Mouse (Mus musculus) retina, postnatal 7 days (tissue): ENCODE data around the gene E130114P18Rik.
A peak's percentile ranks its signal among the peaks of the same experiment; 100 is the strongest.

Source experiments
- DNase-seq: peaks from one replicate; pipeline ENCODE4 v3.0.0-alpha.2; 2012; ENCODE audit warnings: low read depth, low spot score

E130114P18Rik gene

DNA sequence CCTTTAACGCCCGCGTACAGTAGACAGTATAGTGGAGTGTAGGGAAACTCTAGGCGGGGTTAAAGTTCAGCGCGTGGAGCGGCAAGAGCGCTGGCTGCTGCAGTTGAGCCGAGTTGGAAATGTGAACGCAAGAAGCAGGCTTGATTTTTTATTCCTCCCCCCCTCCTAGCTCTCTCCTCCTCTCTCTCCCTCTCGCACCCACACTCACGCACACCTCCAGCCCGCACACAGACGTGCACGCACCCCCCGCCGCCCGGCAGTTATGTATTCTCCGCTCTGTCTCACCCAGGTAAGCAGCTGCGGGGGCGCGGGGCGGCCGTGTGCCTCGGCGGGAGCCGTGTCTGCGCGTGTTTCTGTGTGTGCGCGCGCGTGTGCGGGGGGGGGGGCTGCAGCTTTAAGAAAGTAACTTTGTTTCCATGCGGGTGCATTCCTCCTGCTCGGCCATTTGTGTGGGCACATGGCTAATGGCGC, at the start of gene E130114P18Rik:
Gene E130114P18Rik (minus strand): TSS at position 373 of the 471 bp plus-strand sequence.
- no peak for DNase-seq

DNA sequence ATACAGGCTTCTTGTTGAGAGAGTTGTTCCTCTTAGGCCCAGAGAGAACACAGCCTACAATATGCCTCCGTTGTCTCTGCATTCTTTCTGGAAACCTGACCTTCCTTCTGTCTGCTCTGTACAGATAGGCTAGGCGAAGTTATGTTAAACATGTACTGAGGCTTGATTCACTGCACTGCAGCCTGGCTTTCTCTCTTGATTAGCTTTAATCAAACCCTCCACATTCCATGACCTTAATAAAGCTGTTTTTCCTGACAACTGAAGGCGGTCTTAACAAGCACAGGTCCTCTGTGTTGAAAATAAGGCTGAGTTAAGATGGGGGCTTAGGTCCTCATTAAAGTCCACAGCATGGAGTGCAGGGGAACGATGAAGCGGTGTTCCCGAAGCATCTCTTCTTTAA, 49.2 kb upstream of the E130114P18Rik start:
- DNase-seq = no peak

DNA sequence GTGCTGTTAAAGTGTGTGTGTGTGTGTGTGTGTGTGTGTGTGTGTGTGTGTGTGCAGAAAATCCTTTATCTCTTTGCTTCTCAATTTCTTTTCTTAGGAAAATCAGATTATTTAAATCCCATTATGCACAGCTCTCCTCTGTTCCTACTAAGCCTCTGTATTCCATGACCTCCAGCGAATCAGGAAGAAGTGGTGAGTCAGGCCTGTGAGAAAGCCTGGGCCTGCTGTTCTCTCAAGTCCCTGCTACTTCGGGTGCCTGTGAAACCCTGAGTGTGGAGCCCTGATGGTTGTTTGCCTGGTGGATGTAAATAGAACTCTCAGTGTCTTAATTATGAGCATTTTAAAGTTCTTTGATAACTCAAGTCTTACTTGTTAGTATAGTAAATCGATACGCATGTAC, 48.0 kb upstream of the E130114P18Rik start:
- peak; percentile 54 for DNase-seq

DNA sequence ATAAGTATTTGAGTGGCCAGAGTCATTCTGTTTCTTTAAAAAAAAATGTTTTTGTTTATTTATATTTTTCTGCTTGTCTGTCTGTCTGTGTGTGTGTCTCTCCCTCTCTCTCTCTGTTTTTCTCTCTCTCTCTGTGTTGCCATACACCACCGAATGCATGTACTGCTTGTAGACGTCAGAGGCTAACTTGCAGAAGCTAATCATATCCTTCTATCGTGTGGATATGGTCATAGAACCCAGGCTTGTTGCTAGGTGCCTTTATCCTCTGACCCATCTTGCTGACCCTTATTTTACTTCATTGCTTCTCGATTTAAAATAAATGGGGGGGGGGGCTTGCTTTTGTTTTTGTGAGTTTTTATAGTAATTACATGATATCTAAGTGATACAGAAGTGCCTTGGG, 47.6 kb upstream of the E130114P18Rik start:
- no peak for DNase-seq

DNA sequence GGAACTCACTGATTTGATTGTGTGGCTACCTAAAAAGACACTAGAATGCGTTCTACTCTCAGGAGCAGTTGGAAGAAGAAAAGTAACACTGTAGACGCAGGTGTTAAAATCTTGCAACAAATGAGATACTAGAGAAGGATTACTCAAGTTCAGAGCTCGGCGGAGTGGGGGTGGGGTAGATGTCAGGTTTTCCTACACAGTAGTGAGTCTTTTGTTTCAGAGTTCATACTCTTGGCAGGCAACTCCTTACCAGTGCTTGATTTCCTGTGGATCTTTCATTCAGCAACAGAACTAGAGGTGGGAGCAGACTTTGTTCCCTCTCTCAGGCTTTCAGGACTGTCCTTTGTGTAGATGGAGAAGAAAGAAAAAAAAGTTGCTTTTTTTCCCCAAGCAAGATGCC, 46.6 kb upstream of the E130114P18Rik start:
- DNase-seq = no peak

DNA sequence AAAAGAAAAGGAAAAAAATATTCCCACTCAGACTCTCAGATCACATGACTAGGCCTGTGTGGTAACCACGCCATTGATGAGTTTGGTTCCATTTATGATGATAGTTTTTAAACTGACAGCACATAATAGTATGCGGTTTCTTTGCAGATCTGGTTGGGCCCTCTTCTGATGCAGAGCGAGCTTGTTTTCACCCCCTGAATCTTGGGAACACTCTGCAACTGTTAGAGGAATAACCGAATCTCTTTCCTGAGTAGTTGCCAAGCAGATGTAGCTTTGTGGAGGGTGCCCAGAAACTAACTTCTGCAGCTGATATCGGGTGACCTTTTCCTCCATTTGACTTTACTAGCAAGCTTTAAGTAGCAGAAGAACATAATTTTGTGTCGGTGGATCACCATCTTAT, 45.6 kb upstream of the E130114P18Rik start:
- no peak for DNase-seq

DNA sequence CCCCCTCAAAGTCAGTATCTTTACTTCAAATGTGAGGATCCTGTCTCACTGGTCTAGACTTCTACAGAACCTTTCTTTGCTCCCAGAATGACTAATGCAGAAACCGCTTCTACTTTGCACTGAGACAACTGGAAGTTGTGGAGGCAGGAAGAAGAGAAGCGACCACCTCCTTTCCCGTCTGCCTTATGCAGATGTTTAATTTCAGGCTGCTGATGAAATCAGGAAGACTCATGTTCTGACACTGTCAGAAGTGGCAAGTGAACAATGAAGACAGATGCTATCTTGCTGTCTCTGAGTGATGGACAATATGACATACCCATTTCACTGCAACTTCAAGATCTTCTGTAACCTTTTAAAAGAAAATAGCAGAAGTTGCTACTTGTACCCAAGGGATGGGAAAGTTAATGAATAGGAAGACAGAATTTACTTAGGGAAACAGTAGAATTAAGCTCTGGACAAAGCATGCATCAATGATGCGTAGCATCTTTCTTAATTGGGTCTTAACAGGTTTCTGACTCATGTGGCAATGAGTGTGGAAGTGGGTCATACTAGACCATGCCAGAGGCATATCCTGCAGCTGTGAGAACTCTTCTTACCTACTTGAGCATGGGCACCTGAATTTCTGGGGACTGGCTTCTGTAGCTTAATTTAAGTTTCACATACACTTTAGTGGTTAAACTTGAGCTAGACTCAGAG, 43.8 kb upstream of the E130114P18Rik start:
- no peak for DNase-seq

DNA sequence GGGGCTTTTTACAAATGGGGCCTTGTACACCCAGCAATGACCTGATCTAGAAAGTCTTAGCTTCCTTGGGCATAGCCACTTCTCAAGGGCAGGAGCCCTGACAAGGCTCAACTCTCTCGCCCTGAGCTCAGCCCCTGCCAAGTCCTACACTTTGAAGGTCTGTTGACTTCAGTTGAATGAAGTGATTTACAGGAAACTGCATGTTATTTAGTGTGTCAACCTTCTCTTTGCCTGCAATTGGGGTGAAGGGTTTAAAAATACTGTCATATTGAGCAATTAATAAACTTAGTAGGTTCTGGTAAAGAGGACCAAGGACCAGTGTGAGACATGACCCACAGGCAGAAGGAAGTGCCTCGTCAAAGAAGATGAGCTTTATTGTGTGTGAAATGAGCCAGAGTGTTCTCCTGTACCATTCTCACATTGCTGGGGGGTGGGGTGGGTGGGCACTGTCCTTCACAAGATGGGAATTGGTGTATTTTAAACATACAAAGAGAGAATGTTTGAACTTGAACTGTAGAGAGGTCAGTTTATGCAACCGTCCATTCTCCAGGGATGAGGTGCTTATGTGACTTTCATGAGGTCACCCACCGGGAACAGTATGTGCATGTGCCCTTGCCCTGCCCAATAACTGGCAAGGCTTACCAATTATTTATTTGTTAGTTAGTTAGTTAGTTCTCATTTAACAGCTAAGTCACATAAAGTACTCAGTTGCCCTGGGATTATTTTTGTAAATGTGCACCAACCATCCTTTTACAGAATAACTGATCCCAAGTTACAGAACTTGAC, 42.8 kb upstream of the E130114P18Rik start:
- no peak for DNase-seq

DNA sequence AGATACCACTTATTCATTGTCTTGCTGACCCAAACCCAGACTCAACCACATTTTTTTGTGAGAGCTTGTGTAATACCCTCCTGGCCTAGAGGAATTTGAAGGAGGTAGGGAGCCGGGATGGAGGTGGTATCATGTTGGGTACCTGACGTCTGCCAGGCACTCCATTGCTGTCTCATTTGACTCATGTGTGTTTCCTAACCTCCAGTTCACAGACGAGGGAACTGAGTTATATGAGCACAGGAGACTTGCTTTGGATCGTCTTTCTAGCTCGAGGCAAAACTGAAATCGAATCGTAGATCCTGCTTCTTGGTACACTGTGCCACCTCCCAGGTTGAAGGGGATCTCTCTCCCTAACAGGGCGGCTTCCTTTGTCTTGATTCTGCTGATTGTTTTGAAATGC, 41.2 kb upstream of the E130114P18Rik start:
- no peak for DNase-seq

DNA sequence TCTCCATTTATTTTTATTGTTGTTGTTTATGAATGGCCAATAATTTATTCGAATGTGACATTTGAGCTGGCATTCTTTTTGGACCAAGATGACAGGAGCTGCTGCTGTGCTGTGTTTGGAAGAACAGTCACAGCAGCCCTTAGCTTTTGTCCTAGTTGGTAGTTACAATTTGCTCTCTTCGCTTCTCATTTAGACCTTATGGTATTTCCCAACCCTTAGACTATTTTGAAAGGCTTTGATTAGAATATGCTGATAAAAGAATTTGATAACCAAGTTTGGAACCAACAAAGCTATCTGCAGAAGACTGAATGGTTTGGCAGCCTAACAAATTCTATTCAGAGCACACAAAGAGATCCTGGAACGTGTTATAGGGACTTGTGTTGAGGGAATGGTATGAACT, 40.6 kb upstream of the E130114P18Rik start:
- DNase-seq = no peak

DNA sequence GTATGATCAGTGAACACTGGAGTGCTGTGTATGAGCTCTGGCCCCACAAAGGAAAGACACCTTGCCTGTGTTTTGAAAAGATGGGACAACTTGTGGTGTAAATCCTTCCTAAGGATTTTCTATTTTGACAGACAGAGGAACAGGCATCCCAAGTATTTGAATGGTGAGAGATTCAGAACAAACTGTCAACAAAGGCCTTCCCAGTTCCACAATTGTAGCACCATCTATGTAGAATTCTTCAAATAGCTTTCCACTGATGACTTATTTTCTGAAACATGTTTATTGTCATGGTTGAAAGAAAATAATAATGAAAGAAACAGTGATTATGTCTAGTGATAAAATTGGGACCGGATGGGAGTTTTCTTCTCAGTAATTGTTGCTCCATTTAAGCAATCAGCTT, 39.9 kb upstream of the E130114P18Rik start:
- no peak for DNase-seq

DNA sequence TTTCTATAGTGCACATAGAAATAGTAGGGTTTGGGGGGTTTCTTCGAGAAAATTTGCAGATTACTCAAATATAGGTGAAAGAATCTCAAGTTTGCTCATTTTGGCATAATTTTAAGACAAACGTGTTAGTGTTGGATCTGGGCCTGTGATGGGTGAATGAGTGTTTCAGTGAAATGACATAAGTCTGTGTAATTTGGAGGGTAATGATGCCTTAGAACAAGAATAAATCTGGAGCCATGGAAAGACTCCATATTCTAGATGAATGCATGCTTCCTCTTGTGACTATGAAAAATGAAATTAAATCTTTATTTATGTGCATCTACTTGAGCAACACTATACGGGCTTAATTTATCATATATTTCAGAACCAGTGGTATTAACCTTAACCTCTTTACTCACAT, 38.9 kb upstream of the E130114P18Rik start:
- DNase-seq = no peak

DNA sequence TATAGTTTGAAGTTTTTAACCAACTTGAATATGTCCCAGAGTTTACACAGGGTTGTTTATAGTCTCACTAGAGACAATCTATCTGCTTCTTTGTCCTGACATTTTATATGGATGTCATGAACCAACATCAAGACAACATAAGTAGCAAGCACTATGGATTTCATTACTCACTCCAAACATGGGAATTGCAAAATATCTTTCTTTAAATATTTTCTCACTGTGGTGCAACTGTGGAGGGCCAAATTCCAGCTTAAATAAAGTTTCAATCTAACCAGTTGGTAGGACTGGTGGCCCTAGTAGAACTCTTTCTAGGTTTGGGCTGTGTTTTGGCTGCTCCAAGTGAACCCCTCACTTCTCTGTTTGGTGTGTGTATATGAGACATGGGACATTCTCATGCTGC, 38.1 kb upstream of the E130114P18Rik start:
- no peak for DNase-seq

DNA sequence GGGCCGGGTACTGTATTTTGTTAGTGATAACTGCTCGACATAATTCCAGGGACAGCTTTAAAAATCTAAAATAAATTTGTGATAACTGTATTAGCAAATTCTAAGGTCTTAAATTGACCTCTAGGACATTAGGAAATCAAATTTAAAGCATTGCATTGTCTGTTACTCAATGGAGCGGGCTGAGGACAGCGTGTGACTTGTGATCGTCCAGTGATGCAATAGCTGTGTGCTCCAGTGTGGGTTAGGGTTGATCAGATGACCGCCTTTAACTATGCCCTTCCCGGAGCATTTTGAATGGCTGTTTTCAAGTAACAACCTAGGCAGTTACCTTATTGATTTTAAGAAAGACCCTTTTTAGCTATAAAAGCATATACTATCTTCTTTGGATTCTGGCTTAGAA, 36.6 kb upstream of the E130114P18Rik start:
- DNase-seq = no peak

DNA sequence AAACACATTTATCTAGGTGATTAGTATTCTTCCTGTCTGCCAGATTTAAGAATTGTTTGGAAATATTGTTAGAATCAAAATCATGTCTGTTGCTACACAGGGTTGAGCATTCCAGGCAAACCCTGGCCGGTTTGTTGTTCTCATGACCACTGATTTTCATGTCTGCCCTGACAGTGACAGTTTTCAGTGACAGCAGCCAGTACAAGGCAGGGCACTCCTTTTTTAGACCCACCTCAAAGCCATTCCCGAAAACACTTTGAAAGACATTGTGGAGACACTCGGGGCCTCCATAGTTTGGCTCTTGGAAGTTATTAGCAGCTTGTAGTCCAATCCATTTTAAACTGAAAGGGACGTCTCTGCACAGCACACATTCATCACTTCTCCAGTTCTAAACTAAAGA, 36.1 kb upstream of the E130114P18Rik start:
- no peak for DNase-seq

DNA sequence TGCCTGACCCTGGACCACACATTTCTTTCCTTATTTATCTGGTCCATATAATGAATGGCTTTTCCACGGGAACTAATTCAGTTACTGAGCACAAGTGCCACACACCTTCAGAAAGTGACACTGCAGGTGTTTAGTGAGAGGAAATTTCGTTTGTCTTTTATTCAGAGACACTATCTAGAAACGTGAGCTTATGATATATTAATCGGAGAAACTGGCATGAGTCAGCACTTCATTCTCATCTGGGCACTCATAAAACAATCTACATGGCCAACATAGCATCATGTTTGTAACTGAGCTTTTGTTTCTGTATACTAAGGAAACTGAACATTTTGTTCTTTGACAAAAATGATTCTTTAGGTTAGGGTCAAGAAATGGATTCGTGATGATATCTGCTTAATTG, 35.2 kb upstream of the E130114P18Rik start:
- DNase-seq = no peak

DNA sequence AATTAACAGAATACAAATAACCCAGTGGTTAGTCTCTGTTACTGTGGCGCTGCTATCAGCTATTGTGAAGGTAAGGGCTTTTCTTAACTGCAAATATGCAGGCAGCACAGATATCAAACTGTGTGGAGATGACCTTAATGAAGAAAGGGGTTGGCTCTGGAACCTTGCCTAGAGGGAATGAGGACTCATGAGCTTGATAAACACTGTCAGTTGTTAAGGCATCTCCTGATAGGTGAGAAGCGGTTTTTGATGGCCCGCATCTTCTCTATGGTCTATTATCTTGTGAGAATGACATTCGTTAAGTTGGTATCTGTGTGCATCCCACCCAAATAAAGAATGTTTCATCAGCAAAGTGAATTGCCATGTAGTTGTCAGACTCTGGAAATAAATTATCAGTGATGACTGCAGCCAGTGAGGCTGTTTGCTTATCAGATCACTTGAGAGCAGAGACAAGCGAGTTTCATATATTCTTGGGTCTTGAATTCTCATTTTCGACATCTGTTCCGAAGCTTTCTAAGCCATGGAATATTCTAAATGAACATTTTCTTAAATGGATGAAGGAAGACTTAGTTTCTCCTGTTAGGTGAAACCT, 32.6 kb upstream of the E130114P18Rik start:
- DNase-seq = no peak

DNA sequence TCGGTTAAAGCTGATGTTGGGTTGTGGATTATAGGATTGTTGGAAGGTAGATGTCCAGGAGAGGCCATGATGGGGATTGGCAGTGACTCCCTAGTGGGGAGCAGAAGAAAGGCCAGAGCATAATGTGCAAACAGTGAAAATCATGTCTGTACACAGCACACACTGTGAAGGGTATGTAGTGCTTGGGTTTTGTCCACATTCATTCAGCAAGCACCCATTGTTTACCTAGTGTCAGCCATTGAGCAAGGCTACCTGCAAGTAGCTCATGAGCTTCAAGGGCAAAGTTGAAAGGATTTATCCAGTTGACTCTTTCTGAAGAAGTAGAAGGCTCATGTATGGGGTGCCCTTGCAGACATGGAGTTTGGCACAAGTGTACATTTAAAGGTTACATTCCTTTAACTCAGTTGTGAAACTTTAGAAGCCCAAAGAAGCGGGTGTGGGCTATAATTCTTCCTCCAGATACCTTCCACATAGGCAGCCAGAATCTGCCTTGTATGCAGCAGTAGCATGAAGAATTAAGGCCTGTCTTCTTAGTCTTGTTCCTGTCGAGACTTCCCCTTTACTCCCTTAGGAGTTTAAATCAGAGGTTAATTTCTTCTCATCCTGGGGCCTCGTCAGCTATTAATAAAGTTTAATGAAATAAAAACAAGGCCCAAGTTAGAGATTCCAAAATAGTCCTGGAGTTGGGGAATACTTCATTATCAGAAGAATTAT, 31.9 kb upstream of the E130114P18Rik start:
- DNase-seq = no peak

DNA sequence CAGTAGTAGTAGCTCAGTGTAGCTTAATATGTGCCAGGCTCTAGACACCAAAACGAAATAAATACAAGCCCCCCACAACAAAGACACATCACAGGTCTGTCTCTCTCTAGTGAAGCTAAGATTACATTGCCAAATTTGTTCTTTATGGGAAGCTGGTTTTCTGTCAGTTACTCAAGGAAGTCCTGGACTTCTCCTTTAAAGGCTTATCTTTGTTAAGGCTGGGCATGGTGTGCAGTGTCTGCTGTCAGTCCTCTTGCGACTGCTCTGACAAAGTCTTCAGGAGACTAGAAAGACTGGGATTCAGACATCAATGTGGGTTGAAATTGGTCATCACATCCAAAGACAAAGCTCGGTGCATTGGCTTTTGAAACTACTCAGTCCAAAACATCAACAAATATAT, 31.0 kb upstream of the E130114P18Rik start:
- no peak for DNase-seq

DNA sequence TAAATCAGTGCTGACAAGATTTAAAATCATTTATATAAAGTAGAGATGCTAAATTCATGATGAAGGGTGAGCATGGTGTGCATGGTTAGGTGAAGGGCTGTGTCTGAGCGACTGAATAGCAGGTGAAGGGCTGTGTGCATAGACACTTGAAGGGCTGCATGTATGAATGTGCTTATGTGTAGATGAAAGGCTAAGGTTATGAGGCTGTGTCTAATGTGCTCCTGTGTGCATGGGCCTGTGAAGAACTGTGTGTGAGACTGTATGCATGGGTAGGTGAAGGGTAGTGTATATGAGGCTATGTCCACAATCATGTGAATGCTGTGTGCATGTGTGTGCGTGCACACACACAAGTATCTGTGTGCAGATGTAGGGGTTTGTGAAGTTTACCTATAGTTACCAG, 29.0 kb upstream of the E130114P18Rik start:
- DNase-seq = no peak

DNA sequence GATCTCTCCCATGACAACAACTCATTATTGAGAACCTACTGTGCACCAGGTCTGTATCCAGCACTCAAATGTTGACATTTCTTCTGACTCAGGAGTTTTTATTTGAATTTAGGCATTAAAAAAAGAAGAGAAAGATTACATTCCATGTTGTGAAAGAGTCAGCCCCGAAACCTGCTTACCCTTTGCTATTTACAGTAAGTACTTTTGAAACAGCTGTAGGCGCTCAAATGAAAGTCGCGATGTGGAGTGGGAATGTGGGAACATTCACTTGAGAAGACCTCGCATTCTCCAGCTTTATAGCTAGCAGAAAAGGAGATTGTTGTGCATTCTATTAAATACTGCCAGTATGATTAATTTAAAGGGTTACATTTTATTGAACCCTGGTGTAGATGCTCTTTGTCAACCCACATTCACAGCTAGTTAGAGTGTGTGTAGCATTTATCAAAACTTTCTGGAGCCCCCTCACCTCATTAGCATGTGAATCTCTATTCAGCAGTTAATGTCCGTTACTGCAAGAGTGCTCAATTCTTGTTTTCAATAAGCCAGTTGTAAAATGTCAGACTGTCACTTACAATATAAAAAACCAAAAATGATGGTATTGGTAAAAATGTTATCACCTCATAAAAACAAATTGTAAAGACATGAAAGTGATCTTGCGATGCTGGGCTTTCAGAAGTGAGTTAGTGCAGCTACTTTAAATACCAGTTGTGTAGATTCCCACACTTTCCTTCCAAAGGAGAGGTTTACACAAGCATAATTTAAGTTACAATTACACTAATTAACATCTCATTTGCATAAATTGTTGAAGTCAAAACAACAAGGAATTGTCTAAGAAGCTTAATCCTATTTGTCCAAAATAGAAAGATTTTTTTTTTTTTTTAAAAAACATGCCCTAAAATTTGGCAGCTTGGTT, 28.3 kb upstream of the E130114P18Rik start:
- DNase-seq = no peak
